Mouse (Mus musculus) mesoderm, embryonic 11.5 days (tissue): ENCODE data around the gene Atg9b.
A peak's percentile ranks its signal among the peaks of the same experiment; 100 is the strongest.
"Not testable (repeated sequence)": the region's sequence is repeated elsewhere in the genome, so short reads cannot be mapped to it uniquely, and the experiment has no call there.

Experiments
- DNase-seq: peaks from one replicate; pipeline ENCODE4 v3.0.0-alpha.2; 2012; ENCODE audit warnings: low read depth, low spot score

Gene Atg9b

GRCm38 (mm10) chr5:24405389-24405876 lies 13.5 kb upstream of the Atg9b start:
- no peak for DNase-seq

GRCm38 (mm10) chr5:24404594-24405360 lies 12.8 kb upstream of the Atg9b start:
- DNase-seq = no peak

- no peak for DNase-seq
These were observed 10.0 kb upstream of the Atg9b start for GRCm38 (mm10) chr5:24401969-24402368.

GRCm38 (mm10) chr5:24400911-24401605 lies 9.1 kb upstream of the Atg9b start:
- DNase-seq = no peak

- no peak for DNase-seq
These were observed 8.4 kb upstream of the Atg9b start for GRCm38 (mm10) chr5:24400362-24400761.

- no peak for DNase-seq
These were observed 7.7 kb upstream of the Atg9b start for GRCm38 (mm10) chr5:24399686-24400085.

GRCm38 (mm10) chr5:24396254-24396653 lies 4.3 kb upstream of the Atg9b start:
- not testable (repeated sequence) for DNase-seq

GRCm38 (mm10) chr5:24394165-24394894 lies 2.4 kb upstream of the Atg9b start:
- DNase-seq = peak; percentile 97

GRCm38 (mm10) chr5:24393392-24393997 lies 1.6 kb upstream of the Atg9b start, which contains the start of gene Abcb8:
Abcb8 (plus strand) TSS chr5:24393663.
- DNase-seq = peak; percentile 84

GRCm38 (mm10) chr5:24392724-24393123 lies 781 bp upstream of the Atg9b start:
- DNase-seq = no peak

- no peak for DNase-seq
These were observed 2.3 kb downstream of the Atg9b start for GRCm38 (mm10) chr5:24389658-24390020.

GRCm38 (mm10) chr5:24389011-24389657 lies 2.8 kb downstream of the Atg9b start:
- DNase-seq = peak; percentile 62

GRCm38 (mm10) chr5:24388246-24388915 lies 3.6 kb downstream of the Atg9b start:
- DNase-seq = no peak

- peak; percentile 59 for DNase-seq
These were observed 4.4 kb downstream of the Atg9b start for GRCm38 (mm10) chr5:24387264-24388241.

GRCm38 (mm10) chr5:24385887-24386550 lies 5.9 kb downstream of the Atg9b start:
- DNase-seq = no peak

- no peak for DNase-seq
These were observed 6.6 kb downstream of the Atg9b start for GRCm38 (mm10) chr5:24385374-24385773.

- no peak for DNase-seq
These were observed 7.5 kb downstream of the Atg9b start for GRCm38 (mm10) chr5:24384407-24384806.

- DNase-seq = peak; percentile 96
These were observed 8.7 kb downstream of the Atg9b start for GRCm38 (mm10) chr5:24383026-24383859.
